Mouse (Mus musculus) left cerebral cortex, adult 9 months (tissue): Measurements from ENCODE around the gene Dlgap5.

Experiments used
- DNase-seq, 2 experiments: peaks; one replicate each; pipeline ENCODE4 v3.0.0; 2022; ENCODE audit warnings: low spot score in 2 of 2

The Dlgap5 gene

GRCm38 (mm10) chr14:47353240-47353639 is 65.0 kb downstream of the Dlgap5 start:
- DNase-seq, result no peak

- no peak for DNase-seq
Observed at GRCm38 (mm10) chr14:47352272-47352671, 65.9 kb downstream of the Dlgap5 start.

GRCm38 (mm10) chr14:47350974-47351373 is 67.2 kb downstream of the Dlgap5 start:
- DNase-seq, result no peak

- no peak for DNase-seq
Observed at GRCm38 (mm10) chr14:47346715-47347114, 71.5 kb downstream of the Dlgap5 start.

- peak in 1 of 2 experiments; percentile 14 for DNase-seq
Observed at GRCm38 (mm10) chr14:47341811-47342291, 76.4 kb downstream of the Dlgap5 start.

- DNase-seq, result no peak
Observed at GRCm38 (mm10) chr14:47340231-47340925, 77.8 kb downstream of the Dlgap5 start.
